ENCODE assay signal across 14 mouse cellular contexts in genomic region chr11:11890139-11890741, GRCm38 (mm10). TPM values are rescaled to one million over a fixed set of nuclear protein-coding genes. Genes with fewer than 3 reads are reported as not detected.
A peak's percentile ranks its signal among the peaks of the same experiment; 100 is the strongest.
DNase-seq lines count a peak whose midpoint lies in the region; ATAC-seq and TF ChIP-seq lines count a peak whose summit lies in the region.
"Had no signal": no experiment of that assay in that cellular context is flagged by ENCODE, and none has a peak within 500 bp of the region (broad histone marks: within the 10 kb centered on the region; RNA-seq: fewer than 3 reads in every experiment).

No protein-coding gene starts in this region.

- H3K36me3 ChIP-seq in heart, embryonic 15.5 days = no peaks in the 10 kb centered on the region
- H3K36me3 ChIP-seq in heart, embryonic 11.5 days (ENCODE audit: control insufficient read depth, insufficient read depth, low read length) = no peaks in the 10 kb centered on the region
- H3K36me3 ChIP-seq in stomach, embryonic 14.5 days (ENCODE audit: control insufficient read depth, insufficient read depth, low read length) = no peaks in the 10 kb centered on the region
- no peaks in the 10 kb centered on the region for H3K36me3 ChIP-seq in stomach, postnatal 0 days (ENCODE audit: control insufficient read depth, insufficient read depth, low read length)
- no peaks in the 10 kb centered on the region for H3K36me3 ChIP-seq in hindbrain, embryonic 15.5 days

- no peaks in the 10 kb centered on the region for H3K9me3 ChIP-seq in heart, embryonic 15.5 days (replicated peaks)
- H3K9me3 ChIP-seq in heart, embryonic 11.5 days (replicated peaks; ENCODE audit: control insufficient read depth, low read length) = no peaks in the 10 kb centered on the region; the same call in 1 of the 2 replicates
- H3K9me3 ChIP-seq in stomach, embryonic 14.5 days (ENCODE audit: control insufficient read depth, low read depth, low read length) = no peaks in the 10 kb centered on the region
- no peaks in the 10 kb centered on the region for H3K9me3 ChIP-seq in stomach, postnatal 0 days (ENCODE audit: control insufficient read depth, low read length)
- H3K9me3 ChIP-seq in hindbrain, embryonic 15.5 days = no peaks in the 10 kb centered on the region

- H3K27ac ChIP-seq in heart, embryonic 15.5 days = peak overlapping the region; percentile 54
- no peak overlapping the region for H3K27ac ChIP-seq in heart, embryonic 11.5 days (ENCODE audit: low read depth, low read length)
- peak overlapping the region; percentile 45; the same call in 1 of the 2 replicates for H3K27ac ChIP-seq in stomach, embryonic 14.5 days (ENCODE audit: low read length)
- H3K27ac ChIP-seq in stomach, postnatal 0 days (replicated peaks) = no peak overlapping the region
- no peak overlapping the region for H3K27ac ChIP-seq in hindbrain, embryonic 15.5 days (replicated peaks)
- H3K27ac ChIP-seq: gastrocnemius, adult 2 months had no signal

- no peak for TF ChIP-seq EP300 in stomach, postnatal 0 days (optimal IDR thresholded peaks at IDR 0.05)

- no peak overlapping the region for H3K9ac ChIP-seq in heart, embryonic 15.5 days
- H3K9ac ChIP-seq in heart, embryonic 11.5 days (ENCODE audit: low read depth, low read length) = no peak overlapping the region
- no peak overlapping the region for H3K9ac ChIP-seq in stomach, embryonic 14.5 days (replicated peaks; ENCODE audit: low read depth, low read length)
- no peak overlapping the region for H3K9ac ChIP-seq in stomach, postnatal 0 days (ENCODE audit: low read length)
- H3K9ac ChIP-seq in hindbrain, embryonic 15.5 days = no peak overlapping the region

- peak overlapping the region; percentile 27 for H3K4me3 ChIP-seq in heart, embryonic 15.5 days
- H3K4me3 ChIP-seq in heart, embryonic 11.5 days (ENCODE audit: low read depth, low read length) = no peak overlapping the region
- no peak overlapping the region for H3K4me3 ChIP-seq in stomach, embryonic 14.5 days (ENCODE audit: low read depth, low read length)
- no peak overlapping the region for H3K4me3 ChIP-seq in stomach, postnatal 0 days (ENCODE audit: low read depth, low read length)
- H3K4me3 ChIP-seq in hindbrain, embryonic 15.5 days = no peak overlapping the region
- H3K4me3 ChIP-seq: gastrocnemius, adult 2 months had no signal

- WGBS in heart, embryonic 15.5 days = 75% methylated on average over 10 of the region's 10 CpGs
- WGBS in heart, embryonic 11.5 days (ENCODE audit: insufficient replicate concordance) = 64% methylated on average over 10 of the region's 10 CpGs
- 63% methylated on average over 10 of the region's 10 CpGs for WGBS in stomach, embryonic 14.5 days
- WGBS in stomach, postnatal 0 days = 64% methylated on average over 10 of the region's 10 CpGs
- 33% methylated on average over 10 of the region's 10 CpGs for WGBS in hindbrain, embryonic 15.5 days

- 0 out of 2 replicates have a peak, but pooled peaks have one; percentile 18 for ATAC-seq in heart, embryonic 15.5 days (replicated peaks; ENCODE audit: insufficient number of reproducible peaks, insufficient read depth, low FRiP score, low read depth)
- ATAC-seq in heart, embryonic 11.5 days (replicated peaks; ENCODE audit: insufficient number of reproducible peaks, low FRiP score, low TSS enrichment) = no peak
- no peak for ATAC-seq in stomach, embryonic 14.5 days (ENCODE audit: insufficient number of reproducible peaks, insufficient read depth, low FRiP score, low read depth)
- no peak for ATAC-seq in stomach, postnatal 0 days (ENCODE audit: low FRiP score, low TSS enrichment)
- ATAC-seq in hindbrain, embryonic 15.5 days (ENCODE audit: low FRiP score, low read depth) = peak; percentile 43; the same call in 1 of the 2 replicates
- ATAC-seq: inflammation-experienced regulatory T-cells, adult 6 months had no signal

- no peak for TF ChIP-seq CTCF in stomach, postnatal 0 days (IDR thresholded peaks at IDR 0.05; ENCODE audit: low read depth)

- no peaks in the 10 kb centered on the region for H3K27me3 ChIP-seq in heart, embryonic 15.5 days
- H3K27me3 ChIP-seq in heart, embryonic 11.5 days (ENCODE audit: control insufficient read depth, insufficient read depth, low read length) = no peaks in the 10 kb centered on the region
- H3K27me3 ChIP-seq in stomach, embryonic 14.5 days (ENCODE audit: control insufficient read depth, insufficient read depth, low read length) = no peaks in the 10 kb centered on the region
- H3K27me3 ChIP-seq in stomach, postnatal 0 days (ENCODE audit: control insufficient read depth, insufficient read depth, low read length) = no peaks in the 10 kb centered on the region
- no peaks in the 10 kb centered on the region for H3K27me3 ChIP-seq in hindbrain, embryonic 15.5 days

- H3K4me2 ChIP-seq in heart, embryonic 15.5 days = no peak overlapping the region
- H3K4me2 ChIP-seq in heart, embryonic 11.5 days = no peak overlapping the region
- H3K4me2 ChIP-seq in stomach, embryonic 14.5 days (replicated peaks; ENCODE audit: low read depth, low read length) = no peak overlapping the region
- no peak overlapping the region for H3K4me2 ChIP-seq in stomach, postnatal 0 days (replicated peaks; ENCODE audit: low read depth)
- no peak overlapping the region for H3K4me2 ChIP-seq in hindbrain, embryonic 15.5 days

- DNase-seq in stomach, postnatal 0 days (ENCODE audit: low spot score) = no peak
- no peak for DNase-seq in kidney, adult 9 months
- DNase-seq in right cerebral cortex, postnatal 4 days = no peak
- DNase-seq: cerebellum, adult 9-11 months; gastrocnemius, adult 2 months; kidney, postnatal 36 days; liver; lung, postnatal 36 days; thymus, postnatal 14 days had no signal

- peaks cover 16% of the 10 kb centered on the region for H3K4me1 ChIP-seq in heart, embryonic 15.5 days (replicated peaks)
- peaks cover 15% of the 10 kb centered on the region for H3K4me1 ChIP-seq in heart, embryonic 11.5 days (ENCODE audit: control insufficient read depth, insufficient read depth, low read length)
- H3K4me1 ChIP-seq in stomach, embryonic 14.5 days (ENCODE audit: control insufficient read depth, insufficient read depth, low read length) = peaks cover 13% of the 10 kb centered on the region; the same call in 1 of the 2 replicates
- no peaks in the 10 kb centered on the region for H3K4me1 ChIP-seq in stomach, postnatal 0 days (replicated peaks; ENCODE audit: control insufficient read depth, insufficient read depth)
- H3K4me1 ChIP-seq in hindbrain, embryonic 15.5 days (replicated peaks) = 0 out of 2 replicates have a peak, but pooled peaks cover 4% of the 10 kb centered on the region

RNA-seq across cellular contexts. Expression of gene Ddc, which starts 7.7 kb away (rescaled TPM):
- 92.1 and 115 TPM in 2 replicates for polyA plus RNA-seq in heart, embryonic 15.5 days (2015; fragmentation: Nextera tagmentation; extraction: Ambion mirVana)
- polyA plus RNA-seq in heart, embryonic 11.5 days (2014; fragmentation: Nextera tagmentation; extraction: Ambion mirVana) = 39.7 and 44.5 TPM in 2 replicates
- 36.7 and 47.2 TPM in 2 replicates for polyA plus RNA-seq in stomach, embryonic 14.5 days (2014; fragmentation: Nextera tagmentation; extraction: Ambion mirVana)
- polyA plus RNA-seq in stomach, postnatal 0 days (2015; fragmentation: Nextera tagmentation; extraction: Ambion mirVana) = 24.0 and 24.1 TPM in 2 replicates
- 8.8 and 9.3 TPM in 2 replicates for polyA plus RNA-seq in hindbrain, embryonic 15.5 days (2015; fragmentation: Nextera tagmentation; extraction: Ambion mirVana)

Comparison
In these comparisons a context has a peak if more than half of its experiments do, and no peak if none do; other contexts are left out.
1. ATAC-seq: peak in heart, embryonic 15.5 days (single experiment) and hindbrain, embryonic 15.5 days (single experiment); none in heart, embryonic 11.5 days (single experiment), stomach, embryonic 14.5 days (single experiment) and stomach, postnatal 0 days (single experiment).
2. H3K27ac ChIP-seq: peak in heart, embryonic 15.5 days (single experiment) and stomach, embryonic 14.5 days (single experiment); none in heart, embryonic 11.5 days (single experiment), stomach, postnatal 0 days (single experiment) and hindbrain, embryonic 15.5 days (single experiment).